Mouse (Mus musculus) small intestine, adult 10 weeks (tissue): ENCODE measurements around the gene Pdzrn4. TPM values are rescaled to one million over a fixed set of nuclear protein-coding genes. Genes with fewer than 3 reads are reported as not detected.

Experiments used
- polyA plus RNA-seq: library from polyadenylated mRNA; stranded (reverse); fragments of 350-450 nt; fragmentation: Illumina TruSeq; extraction: RNeasy Lipid Tissue Mini Kit (QIAGEN cat#74804); gene quantifications from one replicate; pipeline ENCODE4 v1.2.3, GENCODE M21; 2014; ENCODE audit warnings: low replicate concordance

The Pdzrn4 gene
- polyA plus RNA-seq: 0.22 TPM

DNA sequence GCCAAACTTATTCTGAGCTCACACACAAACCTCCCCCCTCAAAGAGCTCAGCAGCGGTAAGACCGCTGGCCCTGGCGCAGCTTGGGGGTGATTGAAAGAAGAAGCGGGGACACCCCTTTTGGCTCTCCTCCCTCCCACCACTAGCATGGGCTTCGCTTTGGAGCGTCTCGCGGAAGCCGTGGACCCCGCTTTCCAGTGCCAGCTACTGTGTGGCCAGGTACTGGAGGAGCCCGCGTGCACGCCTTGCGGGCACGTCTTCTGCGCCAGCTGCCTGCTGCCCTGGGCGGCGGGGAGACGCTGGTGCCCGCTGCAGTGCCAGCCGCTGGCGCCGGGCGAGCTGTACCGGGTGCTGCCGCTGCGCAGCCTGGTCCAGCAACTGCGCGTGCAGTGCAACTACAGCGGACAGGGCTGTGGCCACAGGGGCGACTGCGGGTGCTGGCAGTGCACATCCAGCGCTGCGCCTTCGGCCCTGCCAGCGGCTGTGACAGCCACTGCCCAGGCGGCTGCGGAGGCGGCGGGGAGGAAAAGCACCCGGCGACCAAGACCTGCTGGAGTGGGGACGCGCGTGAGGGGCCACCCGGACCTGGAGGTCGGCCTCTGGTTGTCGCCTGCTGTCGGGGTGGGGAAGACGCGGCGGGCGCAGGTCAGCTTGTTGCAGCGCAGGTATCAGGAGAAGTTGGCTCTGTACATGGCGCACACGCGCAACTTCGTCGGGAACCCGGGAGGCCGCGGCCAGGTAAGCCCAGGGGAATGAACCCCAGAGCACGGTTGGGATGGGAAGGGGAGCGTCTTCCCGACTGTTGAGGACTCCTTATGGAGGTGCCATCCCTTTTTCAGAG, at the start of gene Pdzrn4:
Gene Pdzrn4 (plus strand): TSS at position 112 of the 839 bp plus-strand sequence.

